ENCODE assay signal across 9 mouse cellular contexts in the genomic region with DNA sequence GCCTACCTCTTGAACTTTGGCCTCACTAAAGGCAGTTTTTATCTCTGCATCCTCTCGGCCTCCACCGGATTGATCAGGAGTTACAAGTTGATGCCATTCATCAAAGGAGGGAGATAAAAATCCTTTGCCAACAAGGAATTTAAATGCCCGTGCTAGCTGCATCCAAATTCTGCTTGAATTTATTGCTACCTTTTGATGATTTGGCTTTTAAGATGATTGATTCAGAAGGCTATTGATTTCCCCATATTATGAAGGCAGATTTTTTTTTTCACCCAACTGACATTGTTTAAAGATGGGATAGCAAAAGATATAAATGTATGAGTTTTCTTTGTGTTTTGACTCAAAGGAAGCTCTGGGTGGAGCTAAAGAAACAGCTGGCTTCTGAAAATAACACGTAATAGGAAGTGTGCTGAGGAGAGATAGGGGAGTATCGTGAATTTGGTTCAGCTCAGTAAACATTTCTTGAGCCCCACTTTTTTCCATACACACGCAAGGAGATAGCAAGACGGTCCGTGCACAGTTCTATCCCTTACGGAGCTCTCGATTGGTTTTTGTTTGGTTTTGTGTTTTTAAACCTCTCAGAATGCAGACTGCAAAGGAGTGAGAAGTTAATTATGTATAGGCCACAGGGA. TPM values are rescaled to one million over a fixed set of nuclear protein-coding genes. Genes with fewer than 3 reads are reported as not detected.
DNase-seq lines count a peak whose midpoint lies in the region; ATAC-seq and TF ChIP-seq lines count a peak whose summit lies in the region.
"Had no signal": no experiment of that assay in that cellular context is flagged by ENCODE, and none has a peak within 500 bp of the region (broad histone marks: within the 10 kb centered on the region; RNA-seq: fewer than 3 reads in every experiment).

No protein-coding gene starts in this region.

- H3K36me3 ChIP-seq in intestine, embryonic 15.5 days: 0 out of 2 replicates have a peak, but pooled peaks cover 5% of the 10 kb centered on the region
- H3K36me3 ChIP-seq in midbrain, embryonic 14.5 days (ENCODE audit: control insufficient read depth, insufficient read depth, low read length): peaks cover 12% of the 10 kb centered on the region

- TF ChIP-seq POLR2A in embryonic fibroblast, embryonic 13.5 days (IDR thresholded peaks at IDR 0.05; ENCODE audit: low read depth, low read length): no peak

- H3K27me3 ChIP-seq in intestine, embryonic 15.5 days (replicated peaks): no peaks in the 10 kb centered on the region; the same call in 1 of the 2 replicates
- no peaks in the 10 kb centered on the region for H3K27me3 ChIP-seq in midbrain, embryonic 14.5 days (ENCODE audit: control insufficient read depth, insufficient read depth, low read length)

- WGBS in intestine, embryonic 15.5 days: 26% methylated on average over 10 of the region's 10 CpGs
- 43% methylated on average over 10 of the region's 10 CpGs for WGBS in midbrain, embryonic 14.5 days

- H3K4me2 ChIP-seq in intestine, embryonic 15.5 days (replicated peaks): peak overlapping the region; percentile 71
- H3K4me2 ChIP-seq in midbrain, embryonic 14.5 days (ENCODE audit: low read length): peak overlapping the region; percentile 62

- peak overlapping the region; percentile 86; the same call in 1 of the 2 replicates for H3K9ac ChIP-seq in intestine, embryonic 15.5 days
- H3K9ac ChIP-seq in midbrain, embryonic 14.5 days (replicated peaks; ENCODE audit: low read length): peak overlapping the region; percentile 88

- no peaks in the 10 kb centered on the region for H3K9me3 ChIP-seq in intestine, embryonic 15.5 days
- H3K9me3 ChIP-seq in midbrain, embryonic 14.5 days (ENCODE audit: control insufficient read depth, low read length): no peaks in the 10 kb centered on the region

- no peak for TF ChIP-seq CTCF in embryonic fibroblast, embryonic 13.5 days (IDR thresholded peaks at IDR 0.05; ENCODE audit: borderline replicate concordance, insufficient read depth, low read length)

- no peak overlapping the region for H3K27ac ChIP-seq in embryonic fibroblast, embryonic 13.5 days (ENCODE audit: insufficient read depth, low read length)
- H3K27ac ChIP-seq in intestine, embryonic 15.5 days: peak overlapping the region; percentile 7; the same call in 1 of the 2 replicates
- peak overlapping the region; percentile 88 for H3K27ac ChIP-seq in midbrain, embryonic 14.5 days (replicated peaks; ENCODE audit: low read depth, low read length)

- peak; percentile 24 for DNase-seq in thymus, postnatal 14 days
- no peak for DNase-seq in thymus, postnatal 25 days
- peak; percentile 45 for DNase-seq in midbrain, embryonic 14.5 days
- DNase-seq in frontal cortex, postnatal 36 days (ENCODE audit: low spot score in 2 of 2): no peak
- DNase-seq in kidney, postnatal 10 days: no peak

- ATAC-seq in intestine, embryonic 15.5 days: no peak
- ATAC-seq in midbrain, embryonic 14.5 days (ENCODE audit: low FRiP score, low TSS enrichment): no peak; the same call in 1 of the 2 replicates
- no peak for ATAC-seq in cerebellum, adult (ENCODE audit: insufficient number of reproducible peaks, low FRiP score, low TSS enrichment)

- peak overlapping the region; percentile 100 for H3K4me3 ChIP-seq in embryonic fibroblast, embryonic 13.5 days (ENCODE audit: insufficient read depth, low read length)
- H3K4me3 ChIP-seq in intestine, embryonic 15.5 days (replicated peaks): peak overlapping the region; percentile 75
- peak overlapping the region; percentile 80 for H3K4me3 ChIP-seq in midbrain, embryonic 14.5 days (replicated peaks; ENCODE audit: low read depth, low read length)

- H3K4me1 ChIP-seq in embryonic fibroblast, embryonic 13.5 days (ENCODE audit: control insufficient read depth, insufficient read depth, low read length): peaks cover 7% of the 10 kb centered on the region
- H3K4me1 ChIP-seq in intestine, embryonic 15.5 days (replicated peaks): peaks cover 10% of the 10 kb centered on the region
- peaks cover 11% of the 10 kb centered on the region for H3K4me1 ChIP-seq in midbrain, embryonic 14.5 days (ENCODE audit: control insufficient read depth, insufficient read depth, low read length)

RNA-seq across cellular contexts. Expression of a gene that starts 1.0 kb away (rescaled TPM):
- 40.3 and 44.1 TPM in 2 replicates for polyA plus RNA-seq in embryonic fibroblast, embryonic 13.5 days (2011; ENCODE audit: insufficient read length, low read depth, missing spikeins)
- polyA plus RNA-seq in intestine, embryonic 15.5 days (2015; fragmentation: Nextera tagmentation; extraction: Ambion mirVana): 135 and 141 TPM in 2 replicates
- 228 and 230 TPM in 2 replicates for polyA plus RNA-seq in midbrain, embryonic 14.5 days (2014; fragmentation: Nextera tagmentation; extraction: Ambion mirVana)

RNA-seq across cellular contexts. Expression of a gene that starts 46.9 kb away (rescaled TPM):
- not detected in 2 replicates for polyA plus RNA-seq in embryonic fibroblast, embryonic 13.5 days (2011; ENCODE audit: insufficient read length, low read depth, missing spikeins)
- 20.9 and 24.9 TPM in 2 replicates for polyA plus RNA-seq in intestine, embryonic 15.5 days (2015; fragmentation: Nextera tagmentation; extraction: Ambion mirVana)
- 0.32 TPM in 1 of 2 replicates, not detected in the other for polyA plus RNA-seq in midbrain, embryonic 14.5 days (2014; fragmentation: Nextera tagmentation; extraction: Ambion mirVana)
- polyA plus RNA-seq: large intestine, adult 2 months had no signal

RNA-seq across cellular contexts. Expression of a gene that starts 55.3 kb away (rescaled TPM):
- polyA plus RNA-seq in embryonic fibroblast, embryonic 13.5 days (2011; ENCODE audit: insufficient read length, low read depth, missing spikeins): 1.0 and 2.3 TPM in 2 replicates
- 9.6 and 10.0 TPM in 2 replicates for polyA plus RNA-seq in intestine, embryonic 15.5 days (2015; fragmentation: Nextera tagmentation; extraction: Ambion mirVana)
- polyA plus RNA-seq in midbrain, embryonic 14.5 days (2014; fragmentation: Nextera tagmentation; extraction: Ambion mirVana): 3.8 and 4.4 TPM in 2 replicates

Comparison
In these comparisons a context has a peak if more than half of its experiments do, and no peak if none do; other contexts are left out.
1. DNase-seq: peak in thymus, postnatal 14 days (single experiment) and midbrain, embryonic 14.5 days (single experiment); none in thymus, postnatal 25 days (single experiment), frontal cortex, postnatal 36 days (0 of 2) and kidney, postnatal 10 days (single experiment).
2. RNA of a gene that starts 46.9 kb away (polyA plus RNA-seq): 20.9 to 24.9 TPM in intestine, embryonic 15.5 days; 0.32 TPM in midbrain, embryonic 14.5 days and not detected in embryonic fibroblast, embryonic 13.5 days; every median in the first group is over 10 times any median in the second.
3. Peak in every context shown above with its lines, with median percentiles within 50 percentile points of each other: H3K4me3 ChIP-seq.